36 mouse cellular contexts compared by ENCODE assay signal in genomic region chr1:152771016-152771415, GRCm38 (mm10). TPM values are rescaled to one million over a fixed set of nuclear protein-coding genes. Genes with fewer than 3 reads are reported as not detected.
DNase-seq lines count a peak whose midpoint lies in the region; TF ChIP-seq lines count a peak whose summit lies in the region.
"Had no signal": no experiment of that assay in that cellular context is flagged by ENCODE, and none has a peak within 500 bp of the region (broad histone marks: within the 10 kb centered on the region; RNA-seq: fewer than 3 reads in every experiment).

No protein-coding gene starts in this region.

- DNase-seq in layer of hippocampus, adult 2 months (ENCODE audit: low spot score in 2 of 2) = peak; percentile 48 to 55
- no peak for DNase-seq in layer of hippocampus, adult 9-10 months (ENCODE audit: low spot score)
- DNase-seq in right cerebral cortex, adult 18-20 months = peak; percentile 51
- no peak for DNase-seq in right cerebral cortex, postnatal 4 days
- DNase-seq in thymus, postnatal 10 days (ENCODE audit: low spot score in 2 of 2) = no peak
- DNase-seq: adrenal gland, adult 2 months; adrenal gland, postnatal 14 days; cerebellum, adult 11-12 months; cerebellum, adult 8-10 months; cerebellum, postnatal 10 days; cerebellum, postnatal 36 days; embryo, embryonic 11 days; forebrain, postnatal 0 days; gastrocnemius, postnatal 10 days; gastrocnemius, postnatal 36 days; heart, adult 2 months; heart, postnatal 14 days; heart, postnatal 4 days had no signal

- no peak for TF ChIP-seq CTCF in layer of hippocampus, adult 2 months (conservative IDR thresholded peaks at IDR 0.05)
- no peak for TF ChIP-seq CTCF in embryonic fibroblast, embryonic 13.5 days (IDR thresholded peaks at IDR 0.05; ENCODE audit: borderline replicate concordance, insufficient read depth, low read length)

- peak; percentile 13; the same call in 1 of the 2 replicates for TF ChIP-seq POLR2A in embryonic fibroblast, embryonic 13.5 days (IDR thresholded peaks at IDR 0.05; ENCODE audit: low read depth, low read length)

- peaks cover 5% of the 10 kb centered on the region for H3K4me1 ChIP-seq in embryonic fibroblast, embryonic 13.5 days (ENCODE audit: control insufficient read depth, insufficient read depth, low read length)

- no peak overlapping the region; the same call in 1 of the 2 replicates for H3K4me3 ChIP-seq in layer of hippocampus, adult 2 months
- H3K4me3 ChIP-seq in embryonic fibroblast, embryonic 13.5 days (ENCODE audit: insufficient read depth, low read length) = no peak overlapping the region
- H3K4me3 ChIP-seq: embryonic facial prominence, embryonic 10.5 days; embryonic facial prominence, embryonic 13.5 days; forebrain, embryonic 10.5 days; heart, adult 2 months; heart, embryonic 10.5 days; heart, embryonic 13.5 days had no signal

- peak overlapping the region; percentile 54; the same call in 1 of the 2 replicates for H3K27ac ChIP-seq in layer of hippocampus, adult 2 months
- no peak overlapping the region for H3K27ac ChIP-seq in embryonic fibroblast, embryonic 13.5 days (ENCODE audit: insufficient read depth, low read length)
- H3K27ac ChIP-seq: embryonic facial prominence, embryonic 10.5 days; embryonic facial prominence, embryonic 13.5 days; forebrain, embryonic 10.5 days; heart, adult 2 months; heart, embryonic 10.5 days; heart, embryonic 13.5 days; hindbrain, embryonic 14.5 days; hindbrain, postnatal 0 days had no signal

RNA-seq across cellular contexts. Expression of gene Arpc5, which starts 4.7 kb away (rescaled TPM):
- 100 to 1,000 TPM; 185 to 193 TPM for total RNA-seq in layer of hippocampus, adult 2 months (2021)
- 190 and 261 TPM in 2 replicates for polyA plus RNA-seq in embryonic fibroblast, embryonic 13.5 days (2011; ENCODE audit: insufficient read length, low read depth, missing spikeins)

RNA-seq across cellular contexts. Expression of gene Rgl1, which starts 4.9 kb away (rescaled TPM):
- 100 to 1,000 TPM; 126 TPM for total RNA-seq in layer of hippocampus, adult 2 months (2021)
- polyA plus RNA-seq in embryonic fibroblast, embryonic 13.5 days (2011; ENCODE audit: insufficient read length, low read depth, missing spikeins) = 53.6 and 54.3 TPM in 2 replicates

RNA-seq across cellular contexts. Expression of gene Apobec4, which starts 20.7 kb away (rescaled TPM):
- total RNA-seq in layer of hippocampus, adult 2 months (2021) = not detected
- not detected in 2 replicates for polyA plus RNA-seq in embryonic fibroblast, embryonic 13.5 days (2011; ENCODE audit: insufficient read length, low read depth, missing spikeins)
- total RNA-seq: adrenal gland, adult 2 months; adrenal gland, postnatal 14 days; adrenal gland, postnatal 4 days; gastrocnemius, adult 18-20 months; gastrocnemius, postnatal 10 days; gastrocnemius, postnatal 36 days; granulocyte monocyte progenitor cell, adult 5-6 weeks; heart, adult 2 months; heart, postnatal 14 days; heart, postnatal 4 days; hindbrain, postnatal 0 days; MEL had no signal
- polyA plus RNA-seq: adrenal gland, adult 2 months; brain, embryonic 14.5 days; C2C12; CD4-positive, CD25-positive, alpha-beta regulatory T cell, adult 4 months; cortical plate, adult 2 months; embryonic facial prominence, embryonic 10.5 days; embryonic facial prominence, embryonic 13.5 days; forebrain, embryonic 10.5 days; heart, adult 2 months; heart, embryonic 10.5 days; heart, embryonic 13.5 days; heart, embryonic 16.5 days; hindbrain, embryonic 11.5 days; hindbrain, postnatal 0 days had no signal

RNA-seq across cellular contexts. Expression of gene Ncf2, which starts 29.0 kb away (rescaled TPM):
- total RNA-seq in layer of hippocampus, adult 2 months (2021) = 1 to 10 TPM; 1.9 to 2.9 TPM
- polyA plus RNA-seq in embryonic fibroblast, embryonic 13.5 days (2011; ENCODE audit: insufficient read length, low read depth, missing spikeins) = 0.18 and 1.7 TPM in 2 replicates

Comparison
In these comparisons a context has a peak if more than half of its experiments do, and no peak if none do; other contexts are left out.
1. DNase-seq: peak in layer of hippocampus, adult 2 months (2 of 2) and right cerebral cortex, adult 18-20 months (single experiment); none in layer of hippocampus, adult 9-10 months (single experiment), right cerebral cortex, postnatal 4 days (single experiment) and thymus, postnatal 10 days (0 of 2).